Mouse (Mus musculus) forebrain, embryonic 16.5 days (tissue): Measurements from ENCODE around the gene Nacc1. TPM values are rescaled to one million over a fixed set of nuclear protein-coding genes. Genes with fewer than 3 reads are reported as not detected.

Source experiments
- ATAC-seq: fragments of 200-750 bp; cut with Nextera tagmentation; 2 replicates; pipeline ENCODE4 v1.8.0; 2017; ENCODE audit warnings: mild to moderate bottlenecking, moderate library complexity
- H3K27ac ChIP-seq: fragments of 300-500 bp; sonication (generic); 2 replicates; pipeline ENCODE4 v1.5.1; 2014; ENCODE audit warnings: low read length, control low read depth
- H3K27me3 ChIP-seq: fragments of 300-500 bp; sonication (generic); replicated peaks from 2 replicates; pipeline ENCODE4 v1.6.1; 2014; ENCODE audit warnings: low read length; ENCODE audit not compliant: control insufficient read depth, insufficient read depth
- H3K36me3 ChIP-seq: fragments of 300-500 bp; sonication (generic); 2 replicates; pipeline ENCODE4 v1.6.1; 2014; ENCODE audit not compliant: control insufficient read depth, insufficient read depth
- H3K4me1 ChIP-seq: fragments of 300-500 bp; sonication (generic); replicated peaks from 2 replicates; pipeline ENCODE4 v1.6.1; 2014; ENCODE audit warnings: low read length; ENCODE audit not compliant: control insufficient read depth, insufficient read depth
- H3K4me2 ChIP-seq: fragments of 300-500 bp; sonication (generic); 2 replicates; pipeline ENCODE4 v1.6.1; 2014; ENCODE audit warnings: mild to moderate bottlenecking, low read length, control low read depth
- H3K4me3 ChIP-seq: fragments of 300-500 bp; sonication (generic); replicated peaks from 2 replicates; pipeline ENCODE4 v1.5.1; 2014; ENCODE audit warnings: mild to moderate bottlenecking, low read length, control low read depth
- H3K9ac ChIP-seq: fragments of 300-500 bp; sonication (generic); replicated peaks from 2 replicates; pipeline ENCODE4 v1.6.1; 2014; ENCODE audit warnings: low read depth, low read length, control low read depth
- H3K9me3 ChIP-seq: fragments of 300-500 bp; sonication (generic); 2 replicates; pipeline ENCODE4 v1.6.1; 2016; ENCODE audit warnings: low read length; ENCODE audit not compliant: control insufficient read depth
- WGBS: fragments of 180-500 bp; shearing (Covaris S2); extraction: QIAGEN DNeasy Blood & Tissue Kit; methylation state at CpG from one replicate; pipeline ENCODE4 v1.1.7; 2014; 5-methylcytosine and 5-hydroxymethylcytosine counted together
- polyA plus RNA-seq: library from polyadenylated mRNA; unstranded; fragments of >200 nt; fragmentation: Nextera tagmentation; extraction: Ambion mirVana; gene quantifications from 2 replicates; pipeline ENCODE4 v1.2.1, GENCODE M21; 2015

Gene Nacc1
- polyA plus RNA-seq, 1 experiment from 2014 or later, result 15.7 TPM

DNA sequence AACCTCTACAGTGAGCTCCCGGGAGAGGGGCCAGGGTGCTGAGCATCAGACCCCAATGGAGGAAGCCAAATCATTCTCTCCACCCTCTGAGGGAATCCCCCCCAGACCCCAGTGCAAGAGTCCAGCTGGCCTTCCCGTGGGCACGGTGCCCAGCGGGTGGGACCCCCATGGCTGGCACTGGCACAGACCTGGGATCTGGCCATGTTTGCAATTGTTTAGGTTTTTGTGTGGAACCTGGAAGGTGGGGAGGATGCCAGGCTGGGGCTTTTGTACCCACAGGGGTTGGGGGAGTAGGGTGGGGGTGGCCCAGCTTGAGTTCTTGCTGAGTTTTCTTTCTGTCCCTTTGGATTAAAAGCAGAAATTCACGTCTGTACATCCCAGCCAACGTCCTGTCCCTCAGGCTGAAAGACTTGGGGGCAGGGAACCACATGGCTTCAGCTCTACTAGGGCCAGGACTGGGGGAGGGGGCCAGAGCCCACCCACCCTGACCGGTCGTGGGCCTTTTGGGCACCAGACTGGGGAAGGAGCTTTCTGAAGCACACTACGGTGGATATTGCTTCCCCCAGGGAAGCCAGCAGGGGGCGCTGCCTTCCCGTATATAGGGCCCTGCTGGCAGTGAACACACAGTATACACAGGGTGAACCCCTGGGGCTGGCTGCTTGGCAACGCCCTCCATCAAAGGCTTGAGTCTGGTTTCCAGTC, 21.3 kb upstream of the Nacc1 start:
- WGBS, result 4% methylated on average over 12 of the region's 12 CpGs
- ATAC-seq, result peak; percentile 77
- Histone ChIP-seq H3K9ac (peak overlapping the region; percentile 72; the same call in 1 of the 2 replicates), H3K27me3 (peaks cover 7% of the 10 kb centered on the region), H3K4me3 (no peak overlapping the region), H3K4me2 (no peak overlapping the region; the same call in 1 of the 2 replicates), H3K36me3 (peaks cover 3% of the 10 kb centered on the region; the same call in 1 of the 2 replicates), H3K9me3 (no peaks in the 10 kb centered on the region), H3K27ac (peak overlapping the region; percentile 87), H3K4me1 (peaks cover 80% of the 10 kb centered on the region)

DNA sequence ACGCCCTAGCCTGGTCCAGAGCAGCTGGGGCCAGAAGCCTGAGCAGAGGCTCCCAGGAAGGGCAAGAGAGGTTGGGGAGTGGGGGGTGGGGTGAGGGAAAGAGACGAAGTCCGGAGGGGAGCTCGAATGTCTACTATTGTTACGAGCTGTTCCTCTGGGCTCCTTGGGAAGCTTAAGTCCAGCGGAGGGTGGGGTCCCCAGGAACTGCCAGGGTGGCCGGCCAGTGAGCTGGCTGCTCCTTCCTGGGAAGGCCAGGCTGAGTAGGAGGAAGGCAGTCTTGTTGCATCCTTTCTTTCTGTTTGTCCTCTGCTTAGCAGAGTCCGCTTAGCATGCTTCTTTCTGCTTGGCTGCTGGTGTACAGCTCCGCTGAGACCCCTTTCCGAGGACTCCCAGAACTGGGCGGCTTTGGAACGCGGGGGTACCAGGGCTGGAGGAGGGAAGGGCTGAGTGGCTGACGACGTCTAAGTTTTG, 20.4 kb upstream of the Nacc1 start:
- H3K36me3 ChIP-seq, result no peaks in the 10 kb centered on the region
- H3K27me3 ChIP-seq, result peaks cover 13% of the 10 kb centered on the region
- peaks cover 78% of the 10 kb centered on the region for H3K4me1 ChIP-seq
- peak overlapping the region; percentile 51 for H3K4me2 ChIP-seq
- 5% methylated on average over 15 of the region's 15 CpGs for WGBS
- H3K9me3 ChIP-seq, result no peaks in the 10 kb centered on the region
- peak overlapping the region; percentile 72 for H3K9ac ChIP-seq
- H3K27ac ChIP-seq, result peak overlapping the region; percentile 87
- peak overlapping the region; percentile 13; the same call in 1 of the 2 replicates for H3K4me3 ChIP-seq
- ATAC-seq, result no peak

DNA sequence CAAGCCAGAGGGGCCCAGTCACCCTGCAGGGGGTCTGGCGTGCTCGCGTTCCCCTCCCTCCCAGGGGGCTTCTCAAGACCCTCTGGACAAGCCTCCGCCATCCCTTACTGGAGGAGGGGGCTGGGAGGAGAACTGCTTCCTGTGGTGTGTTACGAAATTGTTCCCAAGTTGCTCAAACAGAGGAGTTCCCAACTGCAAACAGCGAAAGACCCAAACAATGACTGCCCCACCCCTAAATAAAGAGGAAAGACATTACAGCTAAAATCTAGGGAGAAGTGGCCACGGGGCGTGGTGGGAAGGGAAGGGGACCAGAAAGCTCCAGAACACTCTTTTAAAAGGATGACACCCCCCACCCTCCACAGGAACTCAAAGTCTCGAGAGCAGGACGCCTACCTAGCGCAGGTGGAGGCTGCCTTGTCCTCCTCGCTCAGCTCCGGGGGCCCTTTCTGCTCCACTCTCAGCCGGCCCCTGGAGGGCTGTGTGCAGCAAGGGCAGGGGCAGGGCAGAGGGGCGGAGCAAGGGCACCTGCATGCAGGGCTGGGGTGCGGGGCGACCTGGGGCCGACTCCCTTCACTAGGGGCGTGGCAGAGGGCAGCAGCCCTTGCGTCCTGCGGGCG, 19.7 kb upstream of the Nacc1 start:
- H3K36me3 ChIP-seq, result no peaks in the 10 kb centered on the region
- peak overlapping the region; percentile 87 for H3K27ac ChIP-seq
- H3K9ac ChIP-seq, result peak overlapping the region; percentile 72
- peaks cover 76% of the 10 kb centered on the region for H3K4me1 ChIP-seq
- WGBS, result 17% methylated on average over 22 of the region's 22 CpGs
- H3K4me3 ChIP-seq, result peak overlapping the region; percentile 32
- ATAC-seq, result no peak
- H3K9me3 ChIP-seq, result no peaks in the 10 kb centered on the region
- peak overlapping the region; percentile 51 for H3K4me2 ChIP-seq
- peaks cover 20% of the 10 kb centered on the region for H3K27me3 ChIP-seq

DNA sequence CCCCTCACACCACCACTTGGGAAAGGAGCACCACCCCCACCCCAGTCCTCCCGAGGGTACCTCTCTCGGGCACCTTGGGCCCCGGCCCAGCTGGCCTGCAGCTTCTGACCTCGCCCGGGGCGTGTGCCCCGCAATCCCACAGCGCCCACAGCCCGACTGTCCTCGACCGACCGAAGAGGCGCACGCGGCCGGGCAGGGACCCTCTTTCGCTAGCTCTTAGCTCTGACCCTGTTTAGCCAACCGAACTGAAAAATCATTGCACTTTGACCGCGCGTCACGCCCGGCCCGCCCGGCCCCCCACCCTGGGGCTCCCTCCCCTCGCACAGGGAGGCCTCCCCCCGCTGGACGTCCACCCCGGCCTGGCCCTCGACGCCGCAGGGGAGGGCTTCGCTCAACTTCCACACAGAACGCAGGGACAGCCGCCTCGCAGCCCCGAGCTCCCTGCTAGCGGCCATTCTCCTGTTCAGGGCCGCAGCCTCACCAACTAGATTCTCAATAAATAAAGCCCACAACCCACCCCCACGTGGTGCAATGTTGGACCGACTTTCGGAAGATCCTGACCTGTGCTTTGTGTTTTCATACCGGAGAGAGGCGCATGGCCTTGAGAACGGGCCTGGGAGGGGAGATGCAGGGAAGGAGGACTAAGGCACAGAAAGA, 19.1 kb upstream of the Nacc1 start:
- Histone ChIP-seq H3K9ac (peak overlapping the region; percentile 72), H3K27me3 (peaks cover 26% of the 10 kb centered on the region), H3K9me3 (no peaks in the 10 kb centered on the region), H3K4me1 (peaks cover 70% of the 10 kb centered on the region), H3K36me3 (no peaks in the 10 kb centered on the region), H3K4me3 (peak overlapping the region; percentile 32), H3K27ac (peak overlapping the region; percentile 87), H3K4me2 (peak overlapping the region; percentile 51)
- WGBS, result 6% methylated on average over 42 of the region's 45 CpGs
- no peak for ATAC-seq

GRCm38 (mm10) chr8:84705960-84706359, 18.3 kb upstream of the Nacc1 start:
- ATAC-seq, result no peak
- Histone ChIP-seq H3K9ac (peak overlapping the region; percentile 63), H3K36me3 (no peaks in the 10 kb centered on the region), H3K4me1 (peaks cover 68% of the 10 kb centered on the region), H3K9me3 (no peaks in the 10 kb centered on the region), H3K4me2 (peak overlapping the region; percentile 56), H3K27me3 (peaks cover 32% of the 10 kb centered on the region), H3K27ac (peak overlapping the region; percentile 87), H3K4me3 (peak overlapping the region; percentile 34)
- WGBS, result 7% methylated on average over 12 of the region's 12 CpGs

- Histone ChIP-seq H3K4me3 (peak overlapping the region; percentile 34), H3K4me1 (peaks cover 65% of the 10 kb centered on the region), H3K4me2 (peak overlapping the region; percentile 56), H3K27ac (peak overlapping the region; percentile 87), H3K36me3 (no peaks in the 10 kb centered on the region), H3K9ac (peak overlapping the region; percentile 63), H3K9me3 (no peaks in the 10 kb centered on the region), H3K27me3 (peaks cover 32% of the 10 kb centered on the region)
- 4% methylated on average over 54 of the region's 61 CpGs for WGBS
- no peak for ATAC-seq
These were observed 17.5 kb upstream of the Nacc1 start for GRCm38 (mm10) chr8:84704867-84705831.

GRCm38 (mm10) chr8:84704356-84704755, 16.7 kb upstream of the Nacc1 start:
- peak overlapping the region; percentile 10; the same call in 1 of the 2 replicates for H3K9ac ChIP-seq
- H3K36me3 ChIP-seq, result peaks cover 2% of the 10 kb centered on the region; the same call in 1 of the 2 replicates
- H3K4me1 ChIP-seq, result peaks cover 58% of the 10 kb centered on the region
- peak overlapping the region; percentile 56 for H3K4me2 ChIP-seq
- H3K9me3 ChIP-seq, result no peaks in the 10 kb centered on the region
- peak overlapping the region; percentile 87 for H3K27ac ChIP-seq
- H3K27me3 ChIP-seq, result peaks cover 32% of the 10 kb centered on the region
- peak overlapping the region; percentile 34; the same call in 1 of the 2 replicates for H3K4me3 ChIP-seq
- peak; percentile 21; the same call in 1 of the 2 replicates for ATAC-seq
- WGBS, result 3% methylated on average over 16 of the region's 16 CpGs

DNA sequence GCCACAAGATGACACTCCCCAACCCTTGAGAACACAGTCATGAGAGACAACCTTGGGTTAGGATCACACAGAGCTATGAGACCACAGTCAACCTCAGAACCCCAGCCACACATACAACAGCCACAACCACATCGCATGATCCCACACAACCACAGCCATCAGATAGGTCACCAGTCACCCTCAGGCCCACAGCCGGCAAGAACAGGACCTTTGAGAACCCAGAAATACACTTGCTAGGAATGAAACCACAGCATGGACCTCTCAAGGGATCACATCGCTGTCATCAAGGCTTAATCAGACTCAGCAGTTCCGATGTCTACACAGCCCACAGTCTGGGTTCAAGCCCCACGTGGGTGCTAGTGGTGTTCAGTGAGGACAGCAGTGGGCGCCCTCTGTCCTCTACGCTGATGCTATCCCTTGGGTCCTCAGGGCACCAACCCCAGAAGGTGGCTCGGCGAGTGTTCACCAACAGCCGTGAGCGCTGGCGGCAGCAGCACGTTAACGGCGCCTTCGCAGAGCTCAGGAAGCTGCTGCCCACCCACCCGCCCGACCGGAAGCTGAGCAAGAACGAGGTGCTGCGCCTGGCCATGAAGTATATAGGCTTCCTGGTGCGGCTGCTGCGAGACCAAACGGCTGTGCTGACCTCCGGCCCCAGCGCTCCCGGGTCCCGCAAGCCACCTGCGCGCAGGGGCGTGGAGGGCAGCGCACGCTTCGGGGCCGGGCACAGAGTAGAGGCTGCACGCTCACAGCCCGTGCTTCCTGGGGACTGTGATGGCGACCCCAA, 16.0 kb upstream of the Nacc1 start:
- peak overlapping the region; percentile 87 for H3K27ac ChIP-seq
- peak overlapping the region; percentile 20 for H3K4me2 ChIP-seq
- H3K36me3 ChIP-seq, result peaks cover 5% of the 10 kb centered on the region; the same call in 1 of the 2 replicates
- peak overlapping the region; percentile 10; the same call in 1 of the 2 replicates for H3K9ac ChIP-seq
- H3K27me3 ChIP-seq, result peaks cover 32% of the 10 kb centered on the region
- H3K4me3 ChIP-seq, result no peak overlapping the region
- H3K4me1 ChIP-seq, result peaks cover 56% of the 10 kb centered on the region
- ATAC-seq, result no peak
- H3K9me3 ChIP-seq, result no peaks in the 10 kb centered on the region
- WGBS, result 16% methylated on average over 38 of the region's 38 CpGs
